Mouse (Mus musculus) CD4-positive helper T cell, adult 2 months (primary cell): ENCODE results near the gene Abcc1.

ENCODE experiments used
- DNase-seq: peaks from one replicate; pipeline ENCODE4 v3.0.0-alpha.2; 2012; ENCODE audit warnings: low read depth, missing footprints, low spot score

Gene Abcc1

DNA sequence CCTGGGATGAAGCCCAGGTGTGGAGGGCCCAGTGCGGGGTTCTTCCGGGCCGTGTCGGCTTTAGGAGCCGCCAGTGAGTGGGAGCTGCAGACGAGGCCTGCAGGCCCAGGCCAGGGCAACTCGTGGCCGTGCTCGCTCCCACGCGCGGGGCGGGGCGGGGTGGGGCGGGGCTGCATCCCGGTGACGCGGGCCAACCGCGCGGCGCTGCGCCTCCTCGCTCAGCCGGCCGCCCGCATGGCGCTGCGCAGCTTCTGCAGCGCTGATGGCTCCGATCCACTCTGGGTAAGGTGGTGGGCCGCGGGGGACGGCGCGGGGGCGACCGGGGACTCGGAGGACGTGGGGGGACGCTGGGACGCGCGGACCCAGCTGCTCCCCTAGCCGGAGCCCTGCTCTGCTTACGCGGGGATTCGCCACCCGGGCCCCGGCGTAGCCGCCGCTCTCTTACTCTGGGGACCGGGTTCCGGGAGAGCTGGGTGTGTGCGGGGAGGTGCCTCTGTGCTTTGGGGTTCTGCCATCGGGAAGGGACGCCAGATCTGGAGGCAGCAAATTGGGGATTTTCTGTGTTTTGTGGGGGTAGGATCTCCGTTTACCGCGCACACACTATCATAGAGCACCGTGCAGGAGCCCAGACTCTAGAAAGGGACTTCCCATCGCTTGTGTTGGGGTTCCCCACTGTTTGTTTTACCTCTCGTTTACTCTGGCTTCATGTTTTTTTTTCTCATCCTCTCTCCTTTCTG, at the start of gene Abcc1:
TSS of gene Abcc1 (plus strand) at position 197 of the 737 bp plus-strand sequence.
- peak; percentile 88 for DNase-seq

DNA sequence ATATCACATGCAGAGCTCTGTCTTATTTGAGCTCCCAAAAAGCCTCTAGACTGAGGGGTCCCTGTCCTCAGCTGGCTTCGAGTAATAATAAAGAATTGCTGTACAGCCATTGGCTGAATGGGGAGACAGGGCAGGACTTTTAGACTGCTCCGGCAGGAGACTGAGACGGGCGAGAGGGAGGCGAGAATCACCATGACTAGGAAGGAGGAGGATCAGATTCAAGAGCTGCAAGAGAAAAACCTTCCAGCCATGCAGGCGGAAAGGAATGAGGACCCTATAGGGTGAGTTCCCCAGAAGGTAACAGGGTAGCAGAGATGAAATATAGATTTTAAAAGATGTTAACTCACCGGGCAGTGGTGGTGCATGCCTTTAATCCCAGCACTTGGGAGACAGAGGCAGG, 48.4 kb upstream of the Abcc1 start:
- no peak for DNase-seq

DNA sequence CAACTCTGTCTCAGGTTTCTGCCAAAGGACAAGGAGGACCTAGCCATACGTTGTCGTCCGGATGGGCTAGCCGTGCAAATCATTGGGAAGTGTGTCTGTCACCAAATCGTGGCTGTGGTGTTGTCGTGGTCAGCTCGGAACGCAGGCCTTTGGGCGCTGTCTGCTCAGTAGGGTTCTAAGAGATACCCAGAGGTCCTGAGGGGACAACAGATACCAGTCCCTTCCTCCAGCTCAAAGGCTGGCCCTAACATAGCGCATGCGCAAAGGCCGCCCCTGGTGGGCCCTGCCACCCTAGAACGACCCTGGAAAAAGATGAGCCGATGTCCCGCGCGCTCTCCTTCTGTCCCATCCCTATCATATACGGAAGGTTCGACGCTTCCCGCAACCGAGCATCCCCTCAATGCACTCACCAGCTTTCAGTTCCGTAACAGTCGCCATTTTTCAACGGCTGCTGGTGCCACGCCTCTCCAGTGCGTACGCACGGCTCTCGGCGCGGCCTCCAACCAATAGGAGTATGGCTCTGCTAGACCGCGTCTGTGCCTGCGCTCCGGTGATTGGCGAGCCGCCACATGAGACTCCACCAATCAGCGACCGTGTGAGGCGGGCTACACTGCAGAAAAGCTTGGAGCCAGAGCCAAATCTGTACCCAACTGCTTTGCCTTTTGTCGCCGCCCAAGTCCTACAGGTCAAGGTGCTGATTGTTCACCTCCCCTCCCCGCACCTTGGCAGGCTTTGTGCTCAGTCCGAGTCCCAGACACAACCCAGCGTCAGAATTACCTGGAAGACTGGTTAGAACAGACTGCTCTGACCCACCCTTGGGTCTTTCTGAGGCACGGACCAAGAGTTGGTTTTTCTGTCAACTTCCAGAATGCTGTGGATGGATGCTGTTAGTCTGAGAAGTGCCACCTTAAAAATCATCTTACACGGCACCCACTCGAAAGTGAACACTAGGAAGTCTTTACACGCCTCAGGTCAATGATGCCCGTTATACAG, 44.2 kb upstream of the Abcc1 start, which contains the start of gene Fopnl:
TSS of gene Fopnl (minus strand) at position 522 of the 993 bp plus-strand sequence.
- DNase-seq, result peak; percentile 97

DNA sequence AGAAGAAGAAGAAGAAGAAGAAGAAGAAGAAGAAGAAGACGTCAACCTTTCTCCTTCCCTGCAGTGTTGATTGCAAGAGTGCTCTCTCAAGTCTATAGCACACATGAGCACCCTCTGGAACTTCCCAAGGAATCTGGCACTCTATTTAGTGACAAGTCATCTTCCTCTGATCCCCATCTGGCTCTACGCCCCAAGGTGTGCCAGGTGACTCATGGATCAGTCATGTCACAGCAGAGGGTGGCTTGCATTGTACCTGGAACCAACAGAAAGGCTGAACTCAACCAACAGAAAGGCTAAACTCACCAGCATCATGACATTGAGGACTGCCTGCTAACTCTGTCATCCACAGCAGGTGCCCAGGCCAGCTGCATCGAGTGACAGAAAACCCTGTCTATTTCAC, 41.7 kb upstream of the Abcc1 start:
- no peak for DNase-seq

DNA sequence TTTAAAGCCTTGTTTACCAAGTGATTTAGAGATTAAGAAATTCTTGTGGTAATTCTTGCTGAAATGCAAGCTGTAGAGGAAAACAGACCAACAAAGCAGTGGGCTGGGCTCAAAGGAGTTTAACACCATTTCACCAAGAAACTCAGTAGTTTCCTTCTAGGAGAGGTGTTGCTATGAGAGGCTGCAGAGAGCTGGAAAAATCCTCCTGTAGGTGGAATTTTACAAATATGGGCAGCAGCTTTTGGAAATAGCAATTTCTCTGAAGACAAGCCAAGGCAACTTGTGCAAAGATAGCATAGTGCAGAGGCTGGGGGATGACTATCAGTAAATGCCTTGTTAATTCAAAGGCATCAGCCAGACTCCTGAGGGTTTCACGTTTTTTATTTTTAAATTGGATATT, 40.9 kb upstream of the Abcc1 start:
- no peak for DNase-seq

DNA sequence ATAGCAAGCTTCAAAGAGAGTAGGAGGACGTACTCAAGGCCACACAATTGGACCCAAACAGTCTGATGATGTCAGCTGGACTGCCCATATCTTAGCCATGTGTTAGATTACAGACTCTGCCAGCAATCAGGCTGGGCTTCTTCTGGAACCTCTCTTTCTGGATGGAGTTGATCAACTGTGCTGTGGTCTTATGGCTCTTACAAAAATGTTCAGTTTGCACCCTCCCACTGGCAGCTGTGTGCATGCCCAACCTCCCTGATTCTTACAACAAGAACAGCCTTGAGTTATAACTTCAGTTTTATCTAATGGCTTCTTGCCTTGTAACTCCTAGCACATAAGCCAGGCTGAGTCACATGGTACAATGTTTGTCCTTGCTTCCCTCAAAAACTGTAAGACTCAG, 33.2 kb upstream of the Abcc1 start:
- DNase-seq, result no peak

DNA sequence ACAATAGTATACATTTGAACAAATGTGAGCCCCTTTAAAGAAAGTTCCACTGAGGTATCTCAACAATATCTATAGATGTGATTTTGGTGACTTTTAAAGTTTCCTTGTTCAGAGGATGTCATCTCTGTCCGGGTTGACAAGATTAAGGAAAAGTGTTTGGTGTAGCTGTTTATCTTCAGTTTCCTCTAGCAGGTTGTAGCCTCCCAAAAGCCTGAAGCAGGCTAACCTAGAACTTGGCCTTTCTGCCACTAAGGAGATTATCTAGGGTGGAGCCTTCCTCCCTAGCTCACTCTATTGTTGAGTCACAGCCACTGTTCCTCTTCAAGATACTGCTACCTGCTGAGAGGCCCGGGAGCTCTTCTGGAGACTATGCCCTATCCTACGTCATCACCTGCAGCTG, 16.4 kb upstream of the Abcc1 start:
- no peak for DNase-seq

DNA sequence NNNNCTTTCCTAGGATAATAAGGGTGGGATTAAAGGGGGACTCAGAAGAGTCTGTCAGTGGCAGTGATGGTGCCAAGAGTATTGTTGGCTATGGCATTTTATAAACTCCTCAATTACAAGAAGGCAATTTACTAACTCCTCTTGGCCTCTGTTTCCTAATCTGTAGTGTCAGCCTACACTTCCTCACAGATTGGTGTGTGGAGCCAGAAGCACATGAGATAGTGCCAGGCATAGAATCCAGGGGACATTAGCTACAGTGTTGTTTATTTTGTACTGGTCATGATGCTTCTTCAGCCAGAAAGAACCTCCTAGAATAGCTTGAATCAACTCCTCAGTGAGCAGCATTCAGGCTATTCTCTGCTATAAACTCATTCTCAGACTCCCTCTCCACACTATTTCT, 9.8 kb upstream of the Abcc1 start:
- no peak for DNase-seq

DNA sequence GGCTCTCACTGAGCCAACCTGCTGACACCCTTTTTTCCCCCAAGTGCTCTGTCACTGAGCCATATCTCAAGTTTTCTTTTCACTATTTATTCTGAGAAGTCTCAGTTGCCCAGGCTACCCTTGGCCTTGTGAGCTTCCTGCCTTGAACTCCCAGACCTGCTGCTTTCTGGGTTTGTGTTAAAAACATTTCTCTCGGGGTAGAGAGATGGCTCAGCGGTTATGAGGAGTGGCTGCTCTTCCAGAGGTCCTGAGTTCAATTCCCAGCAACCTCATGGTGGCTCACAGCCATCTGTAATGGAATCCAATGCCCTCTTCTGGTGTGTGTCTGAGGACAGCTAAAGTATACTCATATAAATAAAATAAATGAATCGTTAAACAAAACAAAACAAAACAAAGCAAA, 9.1 kb upstream of the Abcc1 start:
- DNase-seq, result no peak

DNA sequence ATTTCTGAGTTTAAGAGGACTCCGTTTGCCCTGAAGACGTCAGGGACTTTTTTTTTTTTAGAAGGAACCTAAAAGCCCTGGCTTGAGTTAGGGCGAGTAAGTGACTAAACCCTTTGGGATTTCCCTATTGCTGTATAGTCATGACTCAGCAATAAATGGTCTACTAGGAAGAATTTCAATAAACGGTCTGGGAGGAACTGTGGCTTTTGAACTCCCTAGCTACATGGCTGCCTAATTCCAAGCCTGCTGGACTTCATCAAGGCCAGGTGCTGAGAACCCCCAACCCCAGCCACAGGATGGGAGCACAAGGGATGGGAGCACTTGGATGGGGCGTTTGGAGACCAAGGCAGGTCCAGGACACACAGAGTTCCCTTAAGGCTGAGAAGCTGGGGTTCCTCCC, 8.7 kb upstream of the Abcc1 start:
- no peak for DNase-seq

DNA sequence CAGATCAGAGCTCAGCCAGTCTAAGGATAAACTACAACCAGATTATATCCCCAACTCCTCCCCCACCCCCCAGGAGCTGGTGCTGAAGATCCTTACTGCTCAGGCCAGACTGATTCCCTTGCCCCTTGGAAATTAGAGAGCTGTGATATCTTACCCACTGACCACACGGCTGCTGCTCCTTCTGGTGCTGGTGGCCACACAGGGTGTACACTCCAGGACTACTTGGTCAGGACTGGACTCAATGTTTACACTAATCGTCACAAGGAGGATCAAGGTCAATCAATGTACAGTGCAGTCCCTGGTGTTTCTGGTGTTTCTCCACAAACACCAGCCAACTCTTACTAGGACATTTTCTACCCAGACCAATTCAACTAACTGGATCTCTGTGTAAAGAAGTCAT, 3.5 kb upstream of the Abcc1 start:
- no peak for DNase-seq

DNA sequence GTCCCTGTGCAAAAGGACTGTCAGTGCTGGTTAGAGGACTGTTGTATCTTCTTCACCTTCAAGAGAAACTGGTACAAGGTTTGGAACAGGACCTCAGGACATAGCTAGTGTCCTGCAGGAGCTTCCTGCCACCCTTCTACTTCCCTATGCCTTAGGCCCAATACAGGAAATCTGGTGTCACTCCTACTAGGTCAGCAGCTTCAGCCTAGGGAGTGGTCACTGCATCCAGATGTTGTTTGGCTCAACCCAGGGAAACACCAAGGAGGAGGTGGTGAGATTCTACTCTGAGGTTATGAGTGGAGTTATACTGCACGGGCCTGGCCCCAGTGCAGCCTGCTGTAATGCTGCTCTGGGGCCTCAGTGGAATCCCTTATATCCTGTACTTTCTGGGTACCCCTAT, 2.8 kb upstream of the Abcc1 start:
- no peak for DNase-seq

DNA sequence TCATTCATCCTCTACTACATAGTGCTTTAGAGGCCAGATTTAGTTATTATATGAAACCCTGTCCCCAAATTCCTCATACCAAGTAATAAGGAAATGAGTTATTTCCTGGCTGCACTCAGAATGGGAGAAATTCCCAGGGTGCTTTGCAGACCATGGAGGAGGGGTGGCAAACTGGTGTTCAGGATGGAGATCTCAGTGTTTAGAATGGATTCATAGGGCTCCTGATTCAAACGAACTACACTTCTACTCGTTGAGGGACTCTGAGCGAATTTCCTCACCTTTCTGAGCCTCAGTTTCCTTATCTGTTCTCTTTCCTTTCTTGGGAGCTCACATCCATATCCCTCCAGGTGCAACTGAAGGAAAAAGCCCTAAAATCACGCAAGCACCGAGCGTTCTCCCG, 427 bp upstream of the Abcc1 start:
- DNase-seq, result no peak

DNA sequence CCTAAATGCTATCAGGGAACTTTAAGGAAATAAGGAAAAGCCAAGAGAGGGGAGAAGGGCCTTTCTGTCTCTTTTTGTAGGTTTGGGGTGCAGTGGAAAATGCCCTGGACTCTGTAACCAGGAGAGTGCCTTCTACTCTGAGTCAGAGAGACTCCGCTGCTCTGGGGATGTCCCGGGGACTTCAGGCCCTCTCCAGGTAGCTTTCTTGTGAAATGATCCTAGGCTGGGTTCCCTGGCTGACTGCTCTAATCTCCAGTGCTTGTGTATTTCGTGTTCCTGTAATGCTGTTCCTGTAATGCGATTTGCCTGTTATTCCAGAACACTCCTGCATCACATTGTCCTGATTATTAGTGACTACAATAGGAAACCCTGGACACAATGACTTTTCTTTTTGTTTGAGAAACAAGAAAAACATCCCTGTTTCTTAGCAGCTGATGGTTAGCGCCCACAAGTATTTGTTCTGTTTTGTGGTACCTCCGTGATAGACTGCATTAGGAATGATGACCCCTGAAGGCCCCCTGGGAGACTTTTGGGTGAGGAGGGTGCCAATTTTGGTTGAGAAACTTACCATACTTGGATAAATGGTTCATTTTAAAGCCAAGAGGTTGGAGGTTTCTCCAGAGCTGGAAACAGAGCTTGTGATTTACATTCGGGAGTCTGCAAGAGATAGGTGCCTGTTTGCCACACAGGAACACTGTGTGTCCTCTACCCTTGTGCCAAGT, 902 bp downstream of the Abcc1 start:
- peak; percentile 58 for DNase-seq

DNA sequence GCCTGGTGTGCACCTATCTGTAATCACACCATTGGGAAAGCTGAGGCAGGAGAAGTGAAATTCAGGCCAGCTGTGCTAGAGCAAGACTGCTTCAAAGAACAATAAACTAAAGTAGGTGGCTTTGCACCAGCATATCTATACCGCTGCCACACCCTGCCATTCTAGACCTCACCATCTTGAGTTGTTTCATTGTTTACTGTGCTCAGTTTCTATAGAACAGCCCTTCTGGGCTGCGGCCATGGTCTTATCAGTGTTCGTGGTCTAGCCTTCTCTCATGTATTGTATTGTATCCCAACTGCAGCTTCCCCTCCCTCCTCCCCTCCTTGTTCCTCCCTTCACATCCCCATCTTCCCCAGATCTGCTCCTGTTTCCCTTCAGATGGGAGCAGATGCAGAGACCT, 2.1 kb downstream of the Abcc1 start:
- DNase-seq, result no peak

DNA sequence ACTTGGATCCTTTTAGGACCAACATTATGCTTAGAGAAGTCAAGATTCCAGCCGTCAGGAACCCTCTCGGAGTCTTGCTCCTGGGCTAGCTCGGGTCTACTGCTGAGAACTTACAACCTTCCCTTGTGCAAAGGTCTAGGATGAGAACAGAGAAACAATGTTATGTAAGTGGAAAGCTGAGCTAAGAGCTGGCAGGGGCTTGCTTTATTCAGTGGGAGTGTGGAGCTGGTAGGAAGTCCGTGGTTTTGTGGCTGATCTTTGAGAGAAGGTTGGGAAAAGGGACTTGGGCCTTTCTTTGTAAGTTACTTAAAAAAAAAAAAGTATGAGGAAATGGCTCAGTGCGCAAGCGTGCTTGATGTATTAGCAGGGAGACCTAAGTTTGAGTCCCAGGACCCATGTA, 2.7 kb downstream of the Abcc1 start:
- no peak for DNase-seq

DNA sequence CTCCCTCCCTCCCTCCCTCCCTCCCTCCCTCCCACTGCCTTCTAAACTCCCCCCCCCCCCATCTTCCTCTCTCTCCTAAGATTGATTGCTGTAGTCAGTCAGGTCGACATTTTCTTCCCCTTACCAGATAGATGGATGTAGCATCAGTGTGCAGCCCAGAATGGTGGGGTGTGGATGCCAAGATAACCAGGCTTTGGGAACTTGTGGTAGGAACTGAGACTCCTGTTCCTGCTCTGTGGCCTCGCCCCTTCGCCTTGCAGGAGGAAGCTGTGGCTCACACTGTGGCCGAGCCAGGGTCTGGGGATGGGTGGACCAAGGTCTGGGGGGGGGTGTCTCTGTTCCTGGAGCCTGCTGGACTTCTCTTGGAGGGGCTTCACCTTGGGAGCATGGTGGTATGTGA, 4.1 kb downstream of the Abcc1 start:
- no peak for DNase-seq

DNA sequence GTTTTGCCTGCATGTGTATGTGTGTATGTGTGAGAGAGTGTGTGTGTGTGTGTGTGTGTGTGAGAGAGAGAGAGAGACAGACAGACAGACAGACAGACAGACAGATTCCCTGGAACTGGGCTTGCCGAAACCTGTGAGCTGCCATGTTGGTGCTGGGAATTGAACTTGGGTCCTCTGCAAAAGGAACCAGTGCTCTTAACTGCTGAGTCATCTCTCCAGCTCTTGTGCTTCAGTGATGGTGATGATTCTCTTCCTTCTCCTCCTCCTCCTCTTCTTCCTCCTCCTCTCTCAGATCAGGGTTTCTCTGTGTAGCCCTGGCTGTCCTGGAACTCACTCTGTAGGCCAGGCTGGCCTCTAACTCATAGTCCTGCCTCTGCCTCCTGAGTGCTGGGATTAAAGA, 4.7 kb downstream of the Abcc1 start:
- DNase-seq, result no peak

DNA sequence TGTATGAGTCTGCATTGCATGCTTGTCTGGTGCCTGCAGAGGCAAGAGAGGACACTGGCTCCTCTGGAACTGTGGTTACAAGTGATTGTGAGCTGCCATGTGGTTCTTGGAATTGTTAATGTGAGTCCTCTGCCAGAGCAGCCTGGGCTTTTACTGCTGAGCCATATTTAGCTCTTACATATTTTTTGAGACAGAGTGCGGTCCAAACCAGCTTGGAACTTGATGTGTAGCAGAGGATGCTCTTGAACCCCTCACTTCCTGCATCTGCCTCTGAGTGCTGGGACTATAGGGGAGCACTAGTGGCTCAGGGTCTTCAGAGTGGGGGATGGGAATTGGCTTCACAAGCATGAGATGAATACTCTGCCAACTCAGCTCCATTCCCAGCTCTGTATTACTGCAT, 10.0 kb downstream of the Abcc1 start:
- no peak for DNase-seq

DNA sequence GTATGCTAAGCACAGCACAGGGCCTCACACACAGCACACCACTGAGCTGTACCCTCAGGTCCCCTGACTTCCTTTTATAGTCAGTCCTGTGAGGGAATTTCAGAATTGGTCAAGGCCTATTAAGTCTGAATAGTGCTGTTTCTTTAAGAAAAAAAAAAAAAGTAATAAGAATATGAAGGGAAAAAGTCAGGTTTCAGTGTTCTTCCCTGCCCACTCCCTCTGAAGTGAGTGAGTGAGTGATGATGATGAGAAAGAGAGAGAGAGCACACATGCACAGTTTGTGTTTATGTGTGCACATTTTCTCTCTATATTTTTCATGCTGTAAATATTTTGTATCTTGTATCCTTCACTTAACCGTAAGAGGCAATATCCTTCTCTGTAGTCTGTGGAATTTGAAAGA, 11.0 kb downstream of the Abcc1 start:
- DNase-seq, result no peak

DNA sequence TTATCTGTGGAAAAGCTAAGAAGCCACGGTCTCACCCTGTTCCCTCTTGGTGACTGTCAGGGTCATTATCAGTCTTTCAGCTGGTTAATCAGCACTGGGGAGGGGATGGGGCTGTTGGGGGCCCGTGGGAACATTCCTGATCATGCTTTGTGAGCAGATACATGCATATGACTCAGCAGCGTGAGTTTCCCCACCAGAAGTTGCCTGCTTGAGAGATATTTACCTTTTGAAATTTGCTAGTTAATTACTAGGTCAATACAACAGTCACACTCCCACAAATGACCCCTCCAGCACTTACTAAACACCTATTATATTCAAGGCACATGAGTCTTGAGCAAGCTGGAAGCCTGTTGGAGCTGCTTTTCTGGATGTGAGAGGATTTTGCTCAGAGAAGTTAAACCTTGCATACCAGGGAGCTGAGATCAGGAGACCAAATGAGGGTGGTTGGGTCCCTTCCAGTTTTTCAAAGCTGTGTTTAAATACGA, 11.5 kb downstream of the Abcc1 start:
- no peak for DNase-seq

DNA sequence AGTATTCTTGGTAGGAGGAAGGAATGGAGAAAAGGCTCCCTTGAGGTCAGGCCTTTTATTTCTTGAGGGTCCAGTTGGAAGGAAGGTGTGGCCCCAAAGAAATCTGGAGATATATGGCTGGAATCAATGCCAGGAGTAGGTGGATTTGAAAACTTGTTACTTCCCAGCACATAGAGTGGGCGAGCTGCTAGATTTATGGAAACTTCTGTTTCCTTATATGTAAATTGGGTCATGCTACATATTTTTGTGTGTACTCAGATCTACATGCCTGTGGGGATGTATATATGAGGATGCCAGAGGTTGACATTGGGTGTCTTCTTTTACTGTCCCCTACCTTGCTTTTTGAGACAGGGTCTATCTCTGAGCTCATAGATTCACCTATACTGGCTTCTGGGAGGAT, 14.6 kb downstream of the Abcc1 start:
- no peak for DNase-seq
